Mouse (Mus musculus) CH12F3 (cell line): ENCODE data around the gene 4430402I18Rik.

Experiments used
- in situ Hi-C: fragments of 300-500 bp; cut with MboI; formaldehyde crosslinking; loops from 2 replicates; pipeline ENCODE4 v1.14.3; 2020; ENCODE audit warnings: low sequenced_read_pairs

The 4430402I18Rik gene

GRCm38 (mm10) chr19:28969231-28969630, 1.6 kb upstream of the 4430402I18Rik start:
- in situ Hi-C loops = no loop called here

GRCm38 (mm10) chr19:28968178-28968577, 578 bp upstream of the 4430402I18Rik start:
- in situ Hi-C loops = no loop called here

- in situ Hi-C loops = no loop called here
Measured at GRCm38 (mm10) chr19:28964552-28964903, 3.1 kb downstream of the 4430402I18Rik start.

GRCm38 (mm10) chr19:28963842-28964551, 3.6 kb downstream of the 4430402I18Rik start, which contains the start of gene Plpp6:
TSS of gene Plpp6 (plus strand) at chr19:28963953.
- in situ Hi-C loops = no loop called here

GRCm38 (mm10) chr19:28963513-28963841, 4.1 kb downstream of the 4430402I18Rik start:
- in situ Hi-C loops = no loop called here

GRCm38 (mm10) chr19:28963113-28963512, 4.5 kb downstream of the 4430402I18Rik start:
- in situ Hi-C loops = no loop called here

GRCm38 (mm10) chr19:28951251-28951650, 16.3 kb downstream of the 4430402I18Rik start:
- in situ Hi-C loops = no loop called here

GRCm38 (mm10) chr19:28947311-28947710, 20.3 kb downstream of the 4430402I18Rik start:
- in situ Hi-C loops = no loop called here

- in situ Hi-C loops = no loop called here
Measured at GRCm38 (mm10) chr19:28946782-28947181, 20.8 kb downstream of the 4430402I18Rik start.

- in situ Hi-C loops = no loop called here
Measured at GRCm38 (mm10) chr19:28941271-28941670, 26.3 kb downstream of the 4430402I18Rik start.

- in situ Hi-C loops = no loop called here
Measured at GRCm38 (mm10) chr19:28940135-28940874, 27.3 kb downstream of the 4430402I18Rik start.

GRCm38 (mm10) chr19:28934897-28935296, 32.7 kb downstream of the 4430402I18Rik start:
- in situ Hi-C loops = no loop called here

GRCm38 (mm10) chr19:28929034-28929433, 38.6 kb downstream of the 4430402I18Rik start:
- in situ Hi-C loops = no loop called here

- in situ Hi-C loops = no loop called here
Measured at GRCm38 (mm10) chr19:28927396-28927795, 40.2 kb downstream of the 4430402I18Rik start.

- in situ Hi-C loops = no loop called here
Measured at GRCm38 (mm10) chr19:28926366-28926765, 41.2 kb downstream of the 4430402I18Rik start.

- in situ Hi-C loops = no loop called here
Measured at GRCm38 (mm10) chr19:28917839-28918238, 49.8 kb downstream of the 4430402I18Rik start.

GRCm38 (mm10) chr19:28916492-28916891, 51.1 kb downstream of the 4430402I18Rik start:
- in situ Hi-C loops = no loop called here

- in situ Hi-C loops = no loop called here
Measured at GRCm38 (mm10) chr19:28915602-28916250, 51.9 kb downstream of the 4430402I18Rik start.

- in situ Hi-C loops = no loop called here
Measured at GRCm38 (mm10) chr19:28914598-28914997, 53.0 kb downstream of the 4430402I18Rik start.

GRCm38 (mm10) chr19:28908693-28909092, 58.9 kb downstream of the 4430402I18Rik start:
- in situ Hi-C loops = no loop called here

- in situ Hi-C loops = no loop called here
Measured at GRCm38 (mm10) chr19:28908186-28908585, 59.4 kb downstream of the 4430402I18Rik start.
